Mouse (Mus musculus): Measurements from ENCODE around the gene Lyg1.
A peak's percentile ranks its signal among the peaks of the same experiment; 100 is the strongest.

Lyg1 gene

DNA sequence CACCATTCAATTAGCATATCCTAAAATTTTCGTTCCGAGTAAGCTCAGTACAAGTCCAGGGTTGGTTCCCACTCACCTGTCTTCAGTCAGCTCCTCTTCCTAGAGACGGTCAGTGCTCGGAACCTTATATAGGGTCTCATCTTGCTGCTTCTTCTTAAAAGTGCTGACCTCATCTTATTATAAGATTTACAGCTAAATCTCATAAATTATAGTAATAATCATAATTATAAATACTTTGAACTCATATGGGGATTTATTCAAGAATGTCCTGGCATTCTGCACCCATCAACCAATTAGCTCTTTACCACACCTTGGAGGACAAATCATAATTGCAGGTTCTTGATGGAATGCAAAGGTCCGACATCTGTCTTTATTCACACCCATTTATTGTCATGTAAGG is at the start of gene Lyg1:
Lyg1 (minus strand) TSS at position 101 of the 400 bp plus-strand sequence.
- DNase-seq = no peak

DNA sequence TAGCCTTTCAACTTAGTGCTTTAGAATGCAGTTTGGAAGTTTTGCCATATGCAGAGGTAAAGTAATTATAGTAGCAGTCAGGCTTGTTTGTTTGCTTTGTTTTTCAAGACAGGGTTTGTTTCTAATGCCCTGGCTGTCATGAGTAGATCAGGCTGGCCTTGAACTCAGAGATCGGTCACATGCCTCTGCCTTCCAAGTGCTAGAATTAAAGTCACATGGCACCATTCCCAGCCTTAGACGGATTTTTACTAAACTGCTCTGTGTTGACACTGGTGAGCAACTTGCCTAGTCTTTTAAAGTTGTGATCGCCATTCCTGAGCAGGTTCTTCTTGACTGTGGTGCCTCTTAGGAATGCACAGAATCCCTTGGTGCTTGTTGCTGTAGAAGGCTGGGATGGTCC is 49.2 kb upstream of the Lyg1 start:
- no peak for DNase-seq

DNA sequence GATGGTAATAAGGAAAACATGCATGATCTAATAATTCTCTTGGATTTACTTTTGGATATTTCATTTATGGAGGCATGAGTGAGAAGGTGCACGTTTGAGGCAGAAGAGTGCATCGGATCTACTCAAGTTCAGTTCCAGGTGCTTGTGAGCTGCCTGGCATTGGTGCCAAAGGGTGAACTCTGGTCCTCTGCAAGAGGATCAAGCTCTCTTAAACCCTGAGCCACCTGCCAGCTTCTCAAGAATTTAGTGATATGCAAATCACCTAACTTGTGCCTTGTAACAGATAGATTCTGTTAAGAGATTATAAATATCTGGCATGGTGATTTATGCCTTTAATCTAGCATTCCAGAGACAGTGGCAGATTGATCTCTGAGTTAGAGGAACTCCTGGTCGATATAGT is 45.5 kb upstream of the Lyg1 start:
- DNase-seq = no peak

DNA sequence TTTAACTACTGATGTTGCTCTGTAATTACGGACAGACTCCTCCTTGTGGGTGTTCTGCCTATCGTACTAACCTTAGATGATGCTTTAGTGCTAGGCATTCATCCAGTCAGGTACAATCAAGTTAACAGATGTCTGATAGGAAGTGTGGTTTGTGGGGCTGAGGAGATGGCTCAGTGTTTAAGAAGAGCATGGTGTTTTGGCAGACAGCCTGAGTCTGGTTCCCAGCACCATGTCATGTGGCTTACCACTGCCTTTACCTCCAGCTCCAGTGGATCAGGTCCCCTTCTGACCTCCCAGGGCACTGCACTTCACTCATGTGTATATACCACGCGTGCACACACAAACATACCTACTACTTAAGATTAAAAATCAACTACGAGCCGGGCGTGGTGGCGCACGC is 44.4 kb upstream of the Lyg1 start:
- DNase-seq = no peak

DNA sequence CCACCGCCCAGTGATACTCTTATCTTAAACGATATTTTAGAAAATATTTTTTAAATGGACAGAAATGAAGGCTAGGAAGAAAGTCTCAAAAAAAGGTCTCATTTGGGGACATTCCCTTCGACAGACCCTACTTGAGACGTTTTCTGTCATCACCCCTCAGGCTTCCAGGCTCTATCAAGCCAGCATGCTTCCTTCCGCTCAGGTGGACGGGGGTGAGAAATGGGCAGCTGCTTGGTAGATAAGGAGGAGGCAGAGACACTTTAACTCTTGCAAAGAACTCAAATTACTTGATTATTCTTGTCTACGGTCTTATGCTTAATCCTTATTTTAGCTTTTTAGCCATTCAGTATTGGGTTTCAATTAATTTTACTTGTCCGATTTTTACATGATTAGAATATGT is 43.3 kb upstream of the Lyg1 start:
- DNase-seq = no peak

DNA sequence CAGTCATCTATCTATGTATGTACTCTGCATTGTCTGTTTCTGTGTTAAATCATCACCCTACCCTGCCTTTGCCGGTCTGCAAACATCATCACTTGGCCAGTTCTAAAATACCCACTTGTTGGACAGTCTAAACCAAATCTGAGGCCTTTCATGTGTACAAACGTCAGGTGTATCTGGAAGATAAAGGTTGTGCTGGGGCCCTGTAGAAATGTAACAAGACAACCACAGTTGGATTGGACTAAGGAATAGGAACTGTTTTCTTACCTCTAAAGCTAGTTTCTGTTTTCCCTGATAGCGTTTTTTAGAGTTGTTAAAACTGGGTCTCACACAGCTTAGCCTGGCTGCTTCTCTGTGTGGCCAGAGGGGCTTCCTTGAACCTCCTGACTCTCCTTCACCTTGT is 42.0 kb upstream of the Lyg1 start:
- DNase-seq = no peak

DNA sequence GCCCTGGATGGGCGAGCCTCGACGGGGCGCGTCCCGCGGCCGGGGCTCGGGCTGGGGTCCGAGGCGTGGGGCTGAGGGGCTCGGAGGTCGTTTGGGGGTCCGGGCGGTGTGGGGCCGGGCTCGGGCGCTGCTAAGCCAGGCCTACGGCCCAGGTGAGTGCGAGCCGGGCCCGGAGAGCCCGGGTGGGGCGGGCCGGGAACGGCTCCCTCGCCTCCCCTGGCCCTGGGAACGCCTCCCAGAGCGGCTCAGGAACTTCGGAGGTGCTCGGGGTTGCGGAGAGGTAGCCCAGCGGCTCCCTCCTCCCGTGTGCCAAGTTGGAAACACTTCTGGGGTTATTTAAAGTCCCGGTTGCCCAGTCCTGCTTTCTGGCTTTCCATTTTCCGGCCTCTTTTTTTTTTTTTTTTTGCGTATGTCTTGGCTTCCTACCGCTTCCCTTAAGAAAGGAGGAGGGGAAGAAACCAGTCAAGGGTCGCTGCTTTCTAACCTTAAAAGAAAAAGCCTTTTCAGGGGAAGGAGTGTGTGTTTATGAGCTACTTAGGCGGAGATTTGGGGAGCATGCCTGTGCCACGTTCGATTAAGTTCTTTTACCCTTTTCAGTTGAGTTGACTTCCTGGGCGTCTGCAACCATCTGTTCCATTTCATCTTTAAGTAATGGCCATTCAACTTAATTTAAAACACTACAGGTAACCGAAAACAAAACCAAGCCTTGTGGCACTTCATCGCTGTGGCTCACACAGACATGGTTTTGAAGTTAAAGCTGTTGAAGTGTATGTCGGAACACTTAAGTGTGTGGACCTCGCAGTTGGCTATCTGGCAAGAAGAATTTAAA is 41.0 kb upstream of the Lyg1 start:
- no peak for DNase-seq

DNA sequence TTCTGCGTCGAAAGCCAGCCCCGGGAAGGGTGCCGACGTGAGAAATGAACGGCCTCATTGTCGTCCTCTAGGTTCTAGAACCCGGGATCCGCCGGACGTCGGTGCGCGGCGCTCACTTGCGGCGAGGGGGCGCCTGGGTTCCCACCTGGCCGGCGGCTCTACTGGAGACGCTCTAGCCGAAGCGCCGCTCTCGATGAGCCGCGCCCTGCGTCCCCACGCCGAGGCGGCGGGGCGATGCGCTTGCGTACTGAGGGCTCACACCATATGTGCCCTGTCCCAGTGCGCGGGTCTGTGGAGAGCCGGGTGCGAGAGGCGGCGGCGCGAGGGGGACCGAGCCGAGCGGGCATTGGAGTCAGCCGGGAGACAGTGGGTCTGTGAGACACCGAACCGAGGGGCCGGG is 40.3 kb upstream of the Lyg1 start, which contains the start of the genes Txndc9 and Eif5b:
Txndc9 (minus strand) TSS at position 27 of the 400 bp plus-strand sequence.
Eif5b (plus strand) TSS at position 144 of the 400 bp plus-strand sequence.
- peak; percentile 97 for DNase-seq

DNA sequence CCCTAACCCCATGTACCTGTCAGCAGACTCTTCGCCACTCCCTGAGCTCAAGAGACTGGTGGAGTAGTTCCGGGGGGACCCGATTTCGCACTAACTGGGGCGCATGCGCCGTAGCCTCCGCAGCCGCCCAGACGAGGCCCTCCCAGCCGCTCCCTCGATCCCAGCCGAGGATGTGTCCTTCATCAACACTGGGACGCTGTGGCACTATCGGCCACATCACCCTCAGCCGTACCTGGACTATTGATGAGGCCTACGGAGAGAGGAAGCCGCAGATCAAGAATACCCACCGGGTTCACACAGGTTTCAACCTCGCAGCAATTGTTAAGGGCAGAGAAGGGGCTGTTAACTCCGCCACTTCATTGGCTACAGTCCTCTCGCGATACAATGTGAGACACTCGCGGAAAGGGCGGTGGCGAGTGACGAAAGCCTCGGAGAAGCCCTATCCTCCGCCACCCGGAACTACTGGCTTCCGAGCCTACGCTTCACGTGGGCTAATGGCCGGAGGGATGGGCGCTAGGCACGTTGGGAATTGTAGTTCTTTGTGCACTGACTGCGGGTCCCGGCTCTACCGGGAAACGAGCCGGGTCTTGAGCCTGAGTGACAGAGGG is 39.4 kb upstream of the Lyg1 start:
- peak; percentile 99 for DNase-seq

DNA sequence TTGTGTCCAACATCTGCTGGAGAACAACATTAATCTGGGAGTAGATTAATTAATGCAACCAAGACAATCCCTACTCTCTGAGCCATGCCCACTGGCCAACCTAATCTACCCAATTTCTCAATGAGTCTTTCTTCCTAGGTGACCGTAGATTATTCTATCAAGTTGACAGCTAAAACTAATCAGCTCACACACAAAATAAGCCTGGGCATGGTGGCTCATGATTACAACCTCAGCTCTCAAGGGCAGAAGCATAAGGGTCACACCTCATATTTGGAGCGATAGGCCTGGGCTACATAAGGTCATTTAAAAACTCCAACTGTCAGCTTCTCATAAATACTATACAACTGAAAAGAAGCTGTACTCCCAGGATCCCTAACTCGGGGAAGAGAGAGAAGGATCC is 38.7 kb upstream of the Lyg1 start:
- DNase-seq = no peak

DNA sequence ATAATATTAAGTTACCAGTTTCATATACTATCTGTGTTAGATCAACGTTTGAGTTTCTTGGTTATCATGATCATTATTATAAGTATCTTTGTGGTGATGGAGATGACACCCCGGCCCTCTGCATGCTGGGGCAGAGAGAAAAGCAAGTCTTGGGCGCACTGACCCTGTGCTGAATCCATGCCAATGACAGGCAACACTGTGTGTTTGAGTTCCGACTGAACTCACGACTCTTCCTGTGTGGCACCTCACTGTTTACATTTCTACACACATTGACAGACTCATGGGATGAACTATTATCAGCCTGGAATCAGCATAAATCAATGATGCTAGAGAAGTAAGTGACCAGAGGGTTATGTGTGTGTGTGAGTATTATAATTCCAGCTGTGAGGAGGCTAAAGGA is 30.3 kb upstream of the Lyg1 start:
- DNase-seq = no peak

DNA sequence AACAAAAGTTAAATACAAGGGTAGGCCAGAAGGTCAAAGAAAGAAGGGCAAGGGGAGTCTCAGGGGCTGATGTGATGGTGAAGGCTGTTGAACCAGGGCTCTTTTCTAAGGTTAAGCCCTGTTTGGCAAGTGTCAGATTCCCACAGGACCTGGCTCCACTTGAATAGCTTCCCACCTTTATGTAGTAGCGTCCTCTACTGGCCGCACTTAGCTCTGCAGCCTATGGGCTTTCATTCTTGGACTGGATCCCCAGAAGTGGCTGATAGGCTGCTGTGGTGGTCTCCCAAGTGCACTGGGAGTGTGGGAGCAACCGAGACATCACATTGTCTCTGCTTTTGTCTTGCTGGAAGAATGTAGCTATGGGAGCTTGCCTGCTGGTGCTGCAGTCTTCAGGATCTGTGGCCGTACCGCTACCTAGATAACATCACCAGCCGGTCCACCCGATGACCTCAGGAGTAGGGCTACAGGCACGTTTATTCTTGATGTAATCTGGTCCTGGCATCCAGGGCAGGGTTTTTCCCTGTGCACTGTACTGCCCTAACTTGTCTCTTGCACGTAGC is 28.3 kb upstream of the Lyg1 start:
- DNase-seq = peak; percentile 24

DNA sequence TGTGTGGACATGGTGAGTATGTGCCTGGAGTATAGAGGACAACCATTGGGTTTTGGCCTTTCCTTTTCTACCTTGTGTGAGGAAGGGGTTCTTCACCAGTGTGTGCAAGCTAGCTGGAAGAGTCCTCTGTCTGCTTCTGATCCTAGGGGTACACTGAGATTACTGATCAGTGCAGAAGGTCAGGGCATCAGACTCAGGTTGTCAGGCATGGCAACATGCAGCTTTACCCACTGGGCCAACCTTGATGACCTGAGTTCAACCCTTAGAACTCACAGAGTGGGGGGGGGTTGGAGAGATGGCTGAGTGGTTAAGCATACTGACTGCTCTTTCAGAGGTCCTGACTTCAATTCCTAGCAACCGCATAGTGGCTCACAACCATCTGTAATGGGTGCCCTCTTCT is 26.8 kb upstream of the Lyg1 start:
- DNase-seq = no peak

DNA sequence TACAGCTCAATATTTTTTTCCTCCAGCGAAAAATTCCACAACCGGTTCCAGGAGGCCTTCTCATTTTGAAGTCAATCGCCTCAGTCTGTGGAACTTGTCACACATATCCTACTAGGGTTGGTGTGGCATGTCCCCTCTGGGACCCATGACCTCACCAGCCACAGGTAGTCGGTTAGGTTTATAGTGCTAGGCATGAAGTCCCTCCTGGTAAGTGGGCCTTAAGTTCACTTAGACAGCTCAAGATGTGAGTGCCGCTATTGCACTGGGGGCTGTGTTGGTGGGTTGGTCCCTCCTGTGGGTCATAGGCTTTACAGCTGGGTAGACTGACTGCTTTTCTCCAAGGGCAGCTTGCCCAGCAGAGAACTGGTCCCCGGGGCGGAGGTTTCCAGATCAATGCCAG is 19.7 kb upstream of the Lyg1 start:
- DNase-seq = no peak

DNA sequence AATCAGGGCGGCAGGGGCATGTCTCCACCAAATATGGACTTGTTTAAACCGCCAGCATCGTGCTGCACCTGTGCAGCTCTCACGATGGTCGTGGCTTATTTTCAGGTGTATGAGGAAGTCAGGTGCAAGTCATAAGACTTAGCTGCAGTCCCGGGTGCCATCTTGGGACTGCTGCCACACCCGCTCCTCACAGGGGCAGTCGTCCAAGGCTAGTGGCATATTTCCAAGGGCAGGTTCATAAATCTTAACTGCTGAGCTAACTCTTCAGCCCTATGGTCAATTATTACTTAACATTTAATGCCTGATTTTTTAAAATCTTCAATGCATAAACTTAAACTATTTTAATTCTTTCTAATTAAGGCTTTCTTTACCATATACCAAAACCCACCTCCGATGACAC is 19.1 kb upstream of the Lyg1 start:
- peak; percentile 51 for DNase-seq

DNA sequence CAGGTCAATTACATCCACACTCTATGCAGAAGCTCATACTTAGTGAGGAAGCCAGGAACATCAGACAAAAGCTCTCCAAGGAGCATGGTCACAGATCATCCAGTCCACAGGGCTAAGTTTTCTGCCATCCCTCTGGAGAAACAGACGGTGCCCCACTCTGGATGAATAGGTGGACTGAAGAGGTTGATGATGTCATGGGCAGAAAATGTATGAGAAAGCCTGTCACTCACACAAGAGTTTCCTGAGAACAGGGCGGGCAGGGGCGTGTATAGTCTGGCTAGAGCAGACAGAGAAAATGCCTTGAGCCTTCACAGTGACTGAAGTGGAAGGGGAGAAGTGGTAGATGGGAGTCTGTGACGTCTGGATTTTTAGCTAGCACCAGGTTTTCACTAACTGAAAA is 14.0 kb upstream of the Lyg1 start:
- no peak for DNase-seq

DNA sequence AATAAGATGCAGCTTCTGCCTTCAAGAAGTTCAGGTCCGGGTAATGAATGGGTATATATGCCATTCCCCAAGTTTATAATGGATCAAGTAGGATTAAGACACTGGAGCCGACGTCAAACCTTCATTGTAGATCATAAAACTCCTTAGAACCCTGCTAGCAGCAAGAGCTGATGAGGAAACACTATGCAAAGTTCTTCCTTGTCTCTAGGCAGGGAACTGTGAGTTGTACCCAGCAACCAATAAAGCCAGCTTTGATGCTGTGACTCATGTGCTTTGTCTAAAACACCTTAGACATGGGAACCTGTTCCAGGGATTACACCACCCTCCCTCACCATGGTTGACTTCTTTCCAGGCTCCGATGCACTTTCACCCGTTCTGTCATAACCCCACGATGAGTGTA is 11.2 kb upstream of the Lyg1 start:
- no peak for DNase-seq

DNA sequence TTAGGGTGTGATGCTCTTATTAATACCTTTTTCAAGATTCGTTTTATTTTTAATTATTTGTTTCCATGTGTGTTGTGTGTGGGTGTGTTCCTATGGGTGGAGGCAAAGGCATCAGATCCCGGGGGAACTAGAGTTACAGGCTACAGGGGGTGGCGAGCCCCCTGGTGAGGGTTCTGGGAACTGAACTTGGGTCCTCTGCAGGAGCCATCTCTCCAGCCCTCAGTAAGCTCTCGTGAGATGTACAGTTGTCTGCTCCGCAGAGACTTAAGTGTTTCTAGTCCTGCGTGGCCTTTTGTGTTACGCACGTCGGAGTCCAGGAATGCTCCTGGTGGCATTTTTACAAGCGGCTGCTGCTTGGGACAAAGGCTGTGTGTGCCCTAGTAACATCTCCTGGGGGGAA is 8.0 kb upstream of the Lyg1 start:
- no peak for DNase-seq

DNA sequence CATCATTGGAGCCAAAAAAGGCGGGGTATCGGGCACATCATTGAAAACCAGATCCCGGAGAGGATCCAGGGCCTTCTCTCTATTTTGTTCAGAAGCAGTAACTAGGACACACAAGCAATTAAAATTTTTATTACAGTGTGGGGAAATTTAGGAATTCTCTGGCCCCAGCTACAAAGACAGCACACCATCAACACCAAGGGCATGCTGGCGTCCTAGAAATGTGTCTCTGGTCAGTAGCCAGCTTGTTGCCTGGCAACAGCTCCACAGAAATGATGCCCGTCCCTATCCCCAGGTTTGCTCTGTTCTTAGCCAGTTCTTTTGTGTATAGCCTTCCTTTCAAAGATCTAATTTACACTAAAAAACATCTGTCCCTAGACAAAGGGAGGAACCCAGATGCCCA is 1.9 kb upstream of the Lyg1 start:
- no peak for DNase-seq

DNA sequence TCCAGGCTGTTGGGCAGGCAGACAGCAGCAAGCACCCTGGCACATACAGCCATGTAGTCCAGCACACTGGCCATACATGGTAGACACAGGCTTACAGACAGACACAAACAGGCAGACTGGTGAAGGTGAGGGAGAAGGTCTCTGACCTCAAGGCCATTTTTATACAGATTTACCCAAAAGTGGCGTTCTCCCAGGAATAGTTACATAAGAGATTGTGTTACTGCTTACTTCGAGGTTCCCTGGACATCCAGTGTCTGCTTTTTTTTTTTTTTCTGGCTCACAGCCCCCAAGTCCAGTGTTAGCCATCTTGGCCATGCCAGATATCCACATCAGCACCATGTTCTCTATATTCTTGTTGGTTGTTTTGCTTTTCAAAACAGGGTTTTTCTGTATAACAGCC is 957 bp upstream of the Lyg1 start:
- DNase-seq = no peak

DNA sequence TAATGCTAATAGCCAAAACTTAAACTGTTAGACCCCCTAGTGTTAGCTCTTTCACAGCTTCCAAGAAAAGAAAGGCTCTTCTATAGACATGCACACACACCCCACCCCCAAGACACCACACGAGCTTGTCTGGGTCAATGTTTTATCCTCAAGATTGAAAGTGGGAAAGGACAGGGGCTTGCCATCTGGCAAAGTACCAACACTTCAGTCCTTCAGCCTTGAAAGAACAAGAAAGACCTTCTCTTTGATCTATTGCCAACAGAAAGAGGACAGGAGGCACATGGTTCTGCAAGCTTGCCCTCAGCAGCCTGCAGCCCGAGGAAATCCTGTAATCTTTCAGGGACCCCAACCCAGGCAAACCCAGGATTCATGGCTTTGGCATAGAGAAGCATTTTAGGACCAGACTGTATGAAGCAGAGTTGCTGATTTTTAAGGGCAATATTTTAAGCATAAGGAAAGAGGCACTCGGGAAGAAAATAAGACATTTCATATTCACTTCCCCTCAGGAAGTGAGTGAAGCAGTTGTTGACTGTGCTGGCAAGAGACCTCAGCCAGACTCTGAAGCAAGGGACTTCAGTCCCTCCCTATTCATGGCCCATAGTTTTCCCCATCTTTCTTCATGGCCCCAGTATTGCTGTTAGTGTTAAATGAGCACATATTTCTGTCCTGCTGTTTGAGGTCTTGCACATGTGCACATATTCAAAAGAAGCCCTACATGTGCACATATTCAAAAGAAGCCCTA is 698 bp downstream of the Lyg1 start:
- DNase-seq = peak; percentile 2

DNA sequence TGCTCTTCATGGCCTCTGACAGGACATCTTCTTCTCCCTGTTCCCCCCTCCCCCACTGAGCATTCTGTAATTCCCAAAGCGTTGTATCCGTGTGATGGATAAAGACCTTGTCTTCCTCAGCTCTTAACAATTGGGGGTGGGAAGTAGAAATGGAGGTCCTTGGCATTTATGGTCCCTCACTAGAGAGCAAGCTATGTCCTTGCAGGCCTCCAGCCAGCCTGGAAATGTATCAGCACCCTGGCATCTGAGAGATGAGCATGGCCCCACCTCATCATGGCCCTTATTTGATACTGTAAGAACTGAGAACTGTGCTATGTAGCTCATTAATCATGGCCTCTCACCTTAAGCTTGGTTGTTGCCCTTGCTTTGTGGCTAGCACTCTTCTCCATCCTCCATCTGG is 2.3 kb downstream of the Lyg1 start:
- no peak for DNase-seq

DNA sequence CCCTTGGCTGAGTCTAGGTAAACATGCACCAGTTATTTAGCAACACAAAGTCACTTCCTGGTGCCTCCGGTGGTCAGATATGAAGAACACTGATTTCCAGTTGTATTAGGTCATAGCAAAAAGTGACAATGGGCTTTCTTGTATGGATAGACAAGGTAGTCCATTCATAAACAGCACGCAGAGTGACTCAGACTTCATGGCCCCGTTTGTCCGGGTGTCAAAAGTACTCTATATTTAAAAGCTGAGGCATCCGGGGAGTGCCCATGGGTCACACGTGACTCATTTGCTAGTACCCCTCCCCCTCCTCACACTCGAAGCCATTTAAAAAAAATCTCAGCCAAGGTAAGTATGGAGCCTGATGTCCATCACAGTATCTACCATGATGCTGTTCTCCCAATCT is 2.8 kb downstream of the Lyg1 start:
- no peak for DNase-seq

DNA sequence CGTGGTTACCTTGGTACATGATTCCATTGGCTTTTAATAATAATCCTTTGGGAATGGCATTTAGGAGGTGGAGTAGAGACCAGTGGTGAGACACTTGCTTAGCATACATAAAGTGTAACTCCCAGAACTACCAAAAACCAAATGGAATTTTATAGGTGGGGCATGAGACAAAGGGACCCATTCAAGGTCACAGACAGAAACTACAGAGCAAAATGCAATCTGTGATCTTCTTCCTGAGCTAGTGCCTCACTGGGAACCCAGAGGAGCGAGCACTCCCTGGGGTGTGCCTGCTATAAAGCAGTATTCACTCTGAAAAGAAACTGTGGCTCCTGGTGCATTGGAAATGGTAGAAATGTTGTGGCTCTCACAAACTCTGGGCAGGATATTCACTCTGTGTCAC is 8.7 kb downstream of the Lyg1 start:
- no peak for DNase-seq

Measured in kidney, postnatal 14 days (tissue).